Mouse (Mus musculus) gastrocnemius, postnatal 4 days (tissue): ENCODE results near the gene Aanat. TPM values are rescaled to one million over a fixed set of nuclear protein-coding genes. Genes with fewer than 3 reads are reported as not detected.

ENCODE experiments used
- DNase-seq, 2 experiments: peaks; one replicate each; pipeline ENCODE4 v3.0.0; 2021 to 2022; ENCODE audit warnings: low spot score in 2 of 2, mixed read lengths in 2 of 2
- long read RNA-seq, 2 experiments: library from polyadenylated mRNA; stranded (forward); transcript quantifications; one replicate each; pipeline ENCODE4 v2.0.0; 2021
- total RNA-seq, 2 experiments: library from RNA; stranded (reverse); gene quantifications; 2 replicates each; pipeline ENCODE4 v1.2.3; 2021

Aanat gene
- total RNA-seq: not detected
- long read RNA-seq, experiment 1: 0 reads
- long read RNA-seq, experiment 2: 0 reads

DNA sequence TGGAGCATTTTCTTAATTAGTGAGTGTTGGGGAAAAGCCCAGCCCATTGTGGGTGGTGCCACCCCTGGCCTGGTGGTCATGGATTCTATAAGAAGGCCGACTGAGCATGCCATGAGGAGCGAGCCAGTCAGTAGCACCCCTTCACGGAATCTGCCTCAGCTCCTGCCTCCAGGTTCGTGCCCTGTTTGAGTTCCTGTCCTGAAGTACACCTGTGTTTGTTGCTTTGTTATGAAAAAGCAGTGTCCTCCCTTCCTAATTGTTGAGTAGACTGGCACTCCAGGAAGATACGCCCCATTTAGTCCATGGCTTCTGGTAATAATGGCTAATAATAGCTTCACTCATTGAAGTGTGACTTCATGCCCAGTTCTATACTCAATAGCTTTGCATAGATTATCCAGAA lies at the start of gene Aanat:
Aanat (plus strand) TSS at position 123 of the 400 bp plus-strand sequence.
- DNase-seq: no peak

DNA sequence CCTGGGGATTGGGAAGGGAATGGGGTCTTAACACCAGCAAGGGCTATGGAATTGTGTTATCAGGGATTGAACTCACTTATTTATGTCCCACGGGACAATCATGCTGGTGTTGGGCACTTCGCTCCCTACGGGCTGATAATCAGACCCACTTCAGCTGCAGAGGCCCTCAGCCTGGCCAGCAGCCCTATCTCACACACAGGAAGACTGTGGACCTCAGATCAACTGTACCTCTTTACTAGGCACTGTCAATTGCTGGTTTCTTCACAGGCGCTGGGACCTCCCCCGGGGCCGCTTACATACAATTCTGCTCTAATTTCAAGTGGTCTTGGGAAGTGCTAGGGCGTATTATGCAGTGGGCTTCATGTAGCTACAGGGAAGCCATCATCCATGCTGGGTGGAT lies 49.5 kb upstream of the Aanat start:
- no peak for DNase-seq

DNA sequence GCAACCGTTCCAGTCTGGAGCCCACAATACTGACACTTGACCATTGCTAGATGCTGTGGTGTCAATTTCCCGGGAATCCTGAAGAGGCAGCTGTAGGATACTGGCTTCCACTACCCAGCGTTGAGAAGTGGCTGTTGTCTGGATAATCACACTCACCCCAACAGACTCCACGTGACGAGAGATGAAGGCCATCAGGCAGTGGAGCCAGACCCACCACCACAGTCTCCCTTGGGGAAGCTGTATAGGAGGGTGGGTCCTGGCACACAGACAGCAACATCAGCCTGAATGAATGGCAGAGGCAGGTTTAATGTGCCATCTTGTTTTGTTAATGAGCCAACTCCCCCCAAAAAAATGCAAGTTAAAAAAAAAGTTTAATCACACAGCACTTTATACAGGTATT lies 48.8 kb upstream of the Aanat start:
- DNase-seq: no peak

DNA sequence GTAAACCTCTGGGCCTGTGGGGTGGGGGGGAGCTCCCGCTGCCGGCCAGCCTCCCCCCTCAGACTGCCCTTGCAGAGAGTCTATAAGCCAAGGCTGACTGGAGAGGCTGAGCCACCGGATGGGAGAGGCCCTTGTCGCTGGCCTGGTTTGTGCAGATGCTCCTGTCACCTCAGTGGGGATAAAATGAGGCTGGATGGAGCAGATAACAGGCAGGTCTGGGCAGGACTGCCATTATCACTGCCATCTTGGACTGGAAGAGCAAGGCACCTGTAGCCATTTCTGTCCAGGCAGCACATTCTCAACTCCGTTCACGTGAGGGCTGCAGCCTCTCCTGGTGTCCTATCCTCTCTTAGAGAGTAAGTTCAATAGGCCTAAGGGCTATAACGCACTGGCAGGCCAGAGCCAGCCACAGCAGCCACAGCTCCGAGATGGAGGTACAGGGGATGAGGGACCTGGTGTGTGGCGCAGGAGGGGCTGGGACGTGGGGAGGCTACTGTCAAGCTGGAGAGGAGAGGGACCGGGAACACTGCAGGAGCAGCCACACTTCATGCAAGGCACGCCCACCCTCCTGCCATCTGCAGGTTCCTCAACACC lies 48.0 kb upstream of the Aanat start:
- DNase-seq: no peak

DNA sequence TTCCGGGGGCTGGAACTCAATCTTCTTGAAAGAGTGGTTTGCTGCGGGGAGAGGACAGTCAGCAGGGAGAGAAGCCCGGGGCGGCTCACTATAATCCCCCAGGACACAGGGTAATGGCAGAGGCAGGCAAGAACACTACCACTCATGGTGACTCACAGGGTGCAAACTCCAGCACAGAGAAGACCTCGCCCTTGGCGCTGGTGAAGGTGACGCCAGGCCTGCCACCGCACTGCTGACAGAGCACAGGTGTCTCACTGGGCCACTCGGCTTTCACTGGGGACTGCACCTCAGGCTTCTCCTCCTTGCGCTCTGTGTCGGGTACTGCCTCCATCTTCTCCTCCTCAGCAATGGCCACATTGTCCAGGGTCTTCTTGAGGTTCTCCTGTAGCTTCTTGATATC lies 45.0 kb upstream of the Aanat start:
- DNase-seq: no peak

DNA sequence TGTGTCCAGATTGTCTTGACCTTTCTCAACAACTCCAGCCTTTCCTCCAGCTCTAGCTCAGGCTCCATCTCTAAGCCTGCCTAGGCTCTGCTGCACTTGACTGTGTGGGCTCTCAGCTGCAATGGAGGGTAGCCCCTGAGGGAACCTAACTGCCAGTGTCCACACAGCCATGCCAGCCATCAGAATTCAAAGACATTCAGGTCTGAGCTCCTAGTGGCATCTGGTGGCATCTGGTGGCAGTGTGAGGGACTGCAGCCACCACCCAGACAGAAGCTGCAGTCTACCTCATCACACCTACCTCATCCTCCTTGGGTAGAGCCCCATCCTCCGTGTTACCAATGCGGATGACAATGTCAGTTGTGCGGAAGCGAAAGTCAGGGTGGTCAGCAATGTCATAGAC lies 43.1 kb upstream of the Aanat start:
- DNase-seq: no peak

DNA sequence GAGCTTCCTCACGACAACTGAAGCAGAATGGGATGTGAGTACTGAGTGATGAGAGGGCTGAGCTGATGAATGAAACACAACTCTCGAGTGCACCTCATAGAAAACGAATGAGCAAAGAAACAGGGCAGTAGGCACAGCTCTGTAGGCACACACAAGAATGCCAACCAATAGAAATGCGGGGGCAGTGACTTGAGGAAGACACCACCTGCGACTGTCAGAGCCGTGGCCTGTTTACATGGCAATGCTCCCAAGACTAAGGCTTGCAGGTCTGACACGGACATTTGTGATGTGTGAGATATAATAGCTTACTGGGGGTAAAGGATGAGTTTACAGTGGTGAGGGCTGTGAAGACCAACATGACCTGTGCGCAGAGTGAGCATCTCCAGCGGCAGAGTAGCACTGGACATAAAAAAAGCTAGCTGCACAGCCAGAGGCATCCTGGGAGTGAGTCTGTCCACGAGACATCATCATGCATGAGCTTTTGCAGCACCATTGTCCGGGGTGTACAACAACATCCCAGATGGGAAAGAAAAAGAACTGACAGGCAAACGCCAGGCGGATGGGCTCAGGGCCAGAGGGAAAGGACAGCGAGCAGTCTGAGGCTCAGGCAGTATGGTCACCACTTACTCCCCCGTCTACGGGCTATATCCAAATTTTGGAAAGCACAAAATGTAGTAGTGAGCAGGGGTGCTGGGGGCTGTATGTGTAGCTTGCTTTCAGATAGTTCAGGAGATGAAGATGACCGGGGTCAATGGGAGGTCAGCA lies 38.8 kb upstream of the Aanat start:
- no peak for DNase-seq

DNA sequence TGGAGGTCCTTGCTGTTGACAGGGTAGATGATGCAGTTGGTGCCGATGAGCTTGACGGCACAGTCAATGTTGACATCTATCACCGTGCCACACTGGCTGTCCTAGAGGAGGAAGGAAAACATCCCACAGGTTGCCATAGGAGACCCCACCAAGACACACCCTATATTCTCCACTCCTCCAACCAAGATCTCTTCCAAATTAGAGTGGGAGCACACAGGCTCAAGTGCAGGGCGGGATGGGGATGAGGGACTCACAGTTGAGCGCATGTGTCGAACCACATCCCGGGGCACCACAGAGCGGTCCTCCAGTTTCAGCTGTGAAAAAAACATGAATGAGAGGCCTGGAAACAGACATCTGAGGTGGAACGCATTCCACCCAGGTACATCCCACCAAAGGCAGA lies 37.5 kb upstream of the Aanat start:
- no peak for DNase-seq

DNA sequence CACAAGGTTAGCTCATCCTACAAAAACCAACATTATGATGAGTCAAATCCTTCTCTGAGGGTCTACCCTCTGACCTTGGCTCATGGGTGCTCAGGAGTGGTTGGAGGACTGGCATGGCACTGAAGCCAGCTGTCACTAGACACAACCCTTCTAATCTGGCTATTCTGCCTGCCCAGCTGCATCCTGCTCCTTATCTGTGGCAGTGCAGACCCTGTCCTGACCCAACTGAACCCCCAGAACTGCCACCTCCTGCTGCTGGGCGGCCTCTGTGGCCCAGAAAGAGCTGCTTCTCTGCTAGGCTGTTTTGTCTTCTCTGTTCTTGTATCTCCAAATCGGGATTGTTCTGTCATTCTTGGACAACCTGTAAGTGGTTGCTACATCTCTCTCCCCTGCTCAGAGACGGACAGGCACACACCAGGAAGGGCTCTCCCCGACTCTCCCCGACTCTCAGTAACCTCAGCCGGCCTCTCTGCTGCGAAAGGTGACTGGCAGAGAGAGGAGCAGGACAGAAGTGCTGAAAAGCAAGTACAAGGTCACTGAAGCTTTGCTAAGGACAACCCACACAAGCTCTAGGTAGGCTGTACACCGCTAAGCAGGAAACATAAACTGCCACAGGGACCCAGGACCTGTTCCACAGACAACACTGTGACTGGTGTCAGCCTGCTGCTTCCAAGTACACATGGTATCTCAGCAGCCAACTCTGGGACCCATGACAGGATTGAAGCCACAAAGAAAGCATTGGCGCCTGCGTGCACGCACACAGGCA lies 36.8 kb upstream of the Aanat start:
- DNase-seq: no peak

DNA sequence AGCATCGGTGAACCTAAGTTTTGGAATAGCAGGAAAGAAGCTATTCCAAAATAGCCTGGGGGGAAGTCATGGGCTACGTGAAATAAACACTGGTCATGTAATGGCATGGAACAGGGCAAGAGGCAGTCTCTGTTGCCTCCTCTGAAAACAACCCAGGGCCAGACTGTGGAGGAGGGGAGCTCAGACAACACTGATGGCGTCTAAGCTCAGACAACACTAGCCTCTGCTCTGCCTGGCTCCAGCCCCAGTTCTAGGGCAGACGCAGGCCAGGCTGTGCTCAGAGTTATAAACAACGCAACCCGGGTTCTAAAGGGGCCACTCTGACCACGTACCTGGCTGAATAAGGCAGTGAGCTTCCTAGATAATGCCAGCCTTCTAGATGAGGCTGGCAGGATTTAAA lies 35.5 kb upstream of the Aanat start:
- no peak for DNase-seq

DNA sequence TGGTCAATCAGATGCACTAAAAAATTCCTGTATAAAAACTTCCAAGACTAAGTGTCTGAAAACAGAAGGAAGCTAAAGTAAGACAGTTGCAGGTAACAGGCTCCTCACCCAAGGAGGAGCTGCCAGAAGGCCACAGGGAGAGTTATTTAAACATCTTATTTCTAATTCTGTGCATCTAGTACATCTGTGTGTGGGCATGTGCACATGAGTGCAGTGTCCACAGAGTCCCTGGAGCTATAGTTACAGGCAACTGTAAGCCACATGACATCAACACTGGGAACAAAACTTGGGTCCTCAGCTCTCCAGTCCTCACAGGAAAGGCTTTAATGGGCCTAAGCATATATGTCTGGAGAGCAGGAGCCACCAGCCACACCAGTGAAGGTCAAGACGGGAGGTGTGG lies 34.0 kb upstream of the Aanat start:
- DNase-seq: no peak

DNA sequence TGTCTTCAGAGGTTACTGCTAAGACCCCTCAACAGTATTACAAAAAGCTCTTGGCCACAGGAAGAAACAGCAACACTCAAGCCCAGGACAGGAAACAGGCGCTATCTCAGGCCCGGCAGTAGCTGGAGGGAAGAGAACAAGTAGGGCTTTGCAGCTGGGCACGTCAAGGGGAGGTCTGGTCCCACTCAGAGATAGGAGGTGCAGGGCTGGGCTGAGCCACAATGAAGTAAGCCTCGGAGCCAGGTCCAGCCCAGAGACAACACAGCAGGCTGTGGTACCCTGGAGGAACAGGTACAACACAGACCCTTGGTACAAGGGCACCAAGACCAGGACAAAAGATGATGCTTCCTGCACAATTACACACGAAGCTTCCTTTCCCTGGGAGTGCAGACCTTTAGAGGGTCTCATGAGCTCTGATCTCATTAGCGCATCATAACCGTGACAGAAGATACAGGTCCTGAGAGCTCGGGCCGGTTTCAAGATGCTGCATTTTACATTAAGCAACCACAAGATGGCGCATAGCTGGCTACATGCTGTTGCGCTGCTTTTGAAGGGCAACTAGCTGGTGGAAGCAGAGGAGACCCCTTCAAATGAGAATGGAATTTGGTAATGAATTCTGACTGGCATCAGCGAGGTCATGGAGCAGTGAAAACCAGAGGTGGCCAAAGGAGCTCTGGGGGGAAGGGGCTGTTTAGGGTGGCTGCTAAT lies 31.9 kb upstream of the Aanat start:
- no peak for DNase-seq

DNA sequence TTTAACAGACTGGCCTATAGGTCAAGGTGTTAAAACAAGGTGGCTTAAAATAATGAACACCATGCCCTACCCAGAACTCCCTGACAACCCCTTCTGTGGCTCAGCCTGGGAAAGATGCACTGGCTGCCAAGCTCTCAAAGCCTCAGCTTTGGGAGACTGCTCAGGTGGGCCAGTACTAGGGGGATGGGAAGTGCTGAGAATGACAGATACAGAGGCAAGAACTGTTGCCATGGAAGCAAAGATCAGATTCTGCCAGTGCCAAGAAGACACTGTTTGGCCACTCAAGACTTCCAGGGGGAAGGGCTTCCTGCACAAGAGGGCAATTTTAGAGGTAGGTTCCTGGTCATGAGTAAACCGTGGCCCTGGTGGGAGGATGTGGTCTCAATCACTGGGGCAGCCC lies 30.7 kb upstream of the Aanat start:
- DNase-seq: no peak

DNA sequence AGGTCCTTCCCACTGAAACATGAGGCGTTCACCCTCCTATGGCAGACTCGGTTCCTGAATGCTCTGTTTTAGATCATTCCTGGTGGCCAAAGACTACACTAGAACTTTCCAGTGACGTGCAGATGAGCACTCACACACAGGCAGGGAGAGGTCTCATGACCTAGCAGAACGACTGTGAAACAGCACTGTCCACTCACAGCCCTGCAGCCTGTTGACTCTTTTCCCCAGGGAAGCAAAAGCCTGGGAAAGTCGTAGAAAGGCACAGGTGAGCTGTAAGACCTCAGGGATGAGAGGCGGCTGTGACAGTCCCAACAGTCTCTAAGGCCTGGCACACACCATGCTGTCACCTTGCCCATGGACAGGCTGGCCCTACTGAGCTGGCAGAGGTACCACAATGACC lies 29.9 kb upstream of the Aanat start:
- no peak for DNase-seq

DNA sequence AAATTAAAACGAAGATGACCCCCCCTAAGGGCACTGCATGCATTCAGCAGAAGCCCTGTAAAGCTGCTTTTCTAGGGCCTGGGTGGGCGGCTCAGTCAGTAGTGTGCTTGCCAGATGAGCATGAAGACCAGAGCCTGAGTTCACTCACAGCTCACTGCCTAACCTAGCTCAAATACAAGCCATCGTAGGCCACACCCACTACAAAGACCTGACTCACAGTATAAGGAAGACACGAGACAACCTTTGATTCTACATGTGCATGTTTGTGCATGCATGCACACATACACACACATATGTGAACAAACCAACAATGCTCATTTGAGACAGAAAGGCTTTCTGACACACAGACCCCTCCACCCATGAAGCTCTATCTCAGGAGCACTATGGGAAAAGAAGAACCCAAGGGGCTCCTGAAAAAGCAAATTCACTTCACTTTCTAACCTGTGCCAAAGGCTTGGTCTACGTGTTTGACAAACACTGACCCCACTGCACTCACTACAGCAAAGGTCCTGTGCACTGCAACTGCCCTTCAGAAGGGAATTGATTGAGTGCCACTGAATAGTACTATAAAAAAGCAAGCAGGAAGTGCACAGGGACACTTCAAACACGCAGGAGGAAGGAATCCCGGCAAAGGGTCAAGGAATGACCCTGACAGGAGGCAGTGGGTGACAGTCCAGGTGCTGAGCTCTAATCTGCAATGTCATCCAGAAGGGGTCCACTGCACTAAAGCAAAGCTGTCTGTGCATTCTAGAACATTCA lies 20.8 kb upstream of the Aanat start:
- DNase-seq: no peak

DNA sequence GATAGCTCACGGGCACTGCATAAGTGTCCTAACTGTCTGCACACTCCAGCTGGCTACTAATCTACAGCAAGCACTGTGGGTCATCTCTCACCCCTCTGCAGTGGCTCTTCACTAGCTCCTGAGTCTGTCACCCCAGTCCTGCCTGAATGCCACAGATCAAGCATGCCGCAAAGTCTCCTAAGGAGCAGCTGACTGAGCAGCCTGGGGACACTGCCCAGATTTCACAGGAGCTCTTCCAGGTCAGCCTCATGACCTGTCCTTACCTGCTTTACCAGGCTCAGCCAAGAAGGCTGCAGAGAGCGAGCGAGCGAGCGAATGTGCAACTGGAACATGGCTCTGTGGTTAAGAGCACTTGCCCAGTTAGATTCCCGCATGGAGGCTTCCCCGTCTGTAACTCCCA lies 18.7 kb upstream of the Aanat start:
- no peak for DNase-seq

DNA sequence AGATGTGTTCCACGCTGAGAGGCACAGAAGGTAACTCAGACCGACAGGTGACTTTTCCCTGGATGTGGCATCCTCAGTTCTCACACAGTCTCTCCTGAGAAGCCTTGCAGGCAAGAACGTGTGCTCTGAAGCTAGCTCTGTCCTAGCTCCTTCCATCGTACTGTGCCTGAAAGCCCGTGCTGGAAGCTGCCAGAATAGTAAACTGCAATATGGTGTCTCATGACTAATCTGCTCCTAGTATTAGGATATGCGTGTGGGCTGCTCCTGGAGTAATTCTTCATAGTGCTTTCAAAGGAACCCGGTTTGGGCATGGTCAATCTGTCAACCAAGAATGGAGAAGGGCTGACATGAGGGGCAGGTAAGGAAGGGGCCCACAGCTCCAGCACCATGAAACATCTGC lies 15.4 kb upstream of the Aanat start:
- no peak for DNase-seq

DNA sequence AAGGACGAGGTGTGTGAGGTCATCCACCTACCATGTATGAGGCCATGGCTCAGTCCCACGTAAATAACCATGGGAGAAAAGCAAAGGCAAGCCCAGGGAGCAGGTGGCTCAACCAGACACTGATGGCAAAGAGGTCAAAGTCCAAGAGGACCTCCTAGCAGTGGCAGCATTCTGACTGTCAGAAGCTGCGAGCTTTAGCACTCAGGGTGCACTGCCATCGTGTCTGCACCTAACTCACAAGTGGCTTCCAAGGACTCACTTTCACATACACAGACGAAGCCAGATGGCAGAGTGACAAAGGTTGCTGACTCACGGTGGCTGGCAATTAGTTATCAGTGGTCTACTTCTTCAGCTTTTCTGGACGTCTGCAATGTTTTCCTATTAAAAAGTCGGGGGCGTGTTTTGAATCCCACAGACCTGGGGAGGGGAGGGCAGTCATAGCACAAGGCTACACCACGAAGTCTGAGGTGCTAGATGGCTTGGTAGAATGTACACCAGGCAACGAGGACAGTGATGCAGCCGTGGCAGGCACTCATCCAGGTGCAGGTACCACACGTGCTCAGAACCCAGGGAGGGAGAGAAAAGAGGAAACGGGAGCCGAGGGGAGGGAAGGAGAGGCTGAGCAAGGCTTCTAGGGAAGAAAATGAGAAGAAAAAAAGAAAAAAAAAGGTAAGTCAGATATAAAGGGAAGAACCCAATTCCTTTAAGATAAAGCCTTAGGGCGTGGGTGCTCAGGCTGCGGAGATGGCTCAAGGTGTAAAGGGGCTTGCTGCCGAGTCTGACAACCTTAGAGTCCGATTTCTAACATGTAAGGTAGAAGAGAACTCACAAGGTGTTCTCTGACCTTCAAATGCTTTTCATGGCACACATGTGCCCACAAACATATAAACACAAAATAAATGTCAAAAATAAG lies 14.2 kb upstream of the Aanat start:
- no peak for DNase-seq

DNA sequence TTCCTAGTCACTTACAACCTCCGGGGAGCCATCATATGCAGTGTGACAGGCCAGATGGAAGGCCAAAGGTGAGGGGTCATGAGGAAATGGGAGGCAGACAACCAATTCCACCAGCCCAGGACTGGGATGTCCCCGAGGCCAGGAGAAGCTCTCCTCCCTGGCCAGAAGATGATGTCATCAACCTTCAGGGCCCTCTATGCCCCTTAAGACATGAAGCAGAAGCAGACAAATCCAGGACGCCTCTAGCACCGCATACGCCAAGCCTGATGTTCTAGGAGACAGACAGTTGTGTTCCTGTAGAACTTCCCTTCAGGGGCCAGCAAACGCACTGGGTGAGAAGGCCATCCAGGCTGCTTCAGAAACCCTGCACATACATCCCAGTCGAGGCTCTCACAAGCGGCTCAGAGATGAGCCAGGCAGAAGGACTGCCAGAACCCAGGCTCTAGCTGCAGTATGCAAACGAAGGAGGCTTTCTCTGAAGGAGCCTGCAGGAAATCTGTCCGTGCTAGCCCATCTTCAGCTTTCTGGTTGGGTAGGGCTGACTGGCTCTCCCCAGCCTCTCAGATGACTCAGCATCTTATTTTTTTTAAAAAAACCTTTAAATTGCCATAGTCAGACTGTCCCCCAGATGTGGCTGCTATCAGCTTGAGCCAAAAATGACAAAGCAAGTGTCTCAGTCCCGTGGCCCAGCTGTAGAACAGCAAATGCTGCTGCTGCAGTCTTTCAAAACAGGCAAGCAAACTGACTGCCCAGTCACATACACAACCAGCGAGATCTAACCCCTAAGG lies 13.3 kb upstream of the Aanat start:
- DNase-seq: no peak
